ENCODE assay signal across 8 mouse cellular contexts in the genomic region with DNA sequence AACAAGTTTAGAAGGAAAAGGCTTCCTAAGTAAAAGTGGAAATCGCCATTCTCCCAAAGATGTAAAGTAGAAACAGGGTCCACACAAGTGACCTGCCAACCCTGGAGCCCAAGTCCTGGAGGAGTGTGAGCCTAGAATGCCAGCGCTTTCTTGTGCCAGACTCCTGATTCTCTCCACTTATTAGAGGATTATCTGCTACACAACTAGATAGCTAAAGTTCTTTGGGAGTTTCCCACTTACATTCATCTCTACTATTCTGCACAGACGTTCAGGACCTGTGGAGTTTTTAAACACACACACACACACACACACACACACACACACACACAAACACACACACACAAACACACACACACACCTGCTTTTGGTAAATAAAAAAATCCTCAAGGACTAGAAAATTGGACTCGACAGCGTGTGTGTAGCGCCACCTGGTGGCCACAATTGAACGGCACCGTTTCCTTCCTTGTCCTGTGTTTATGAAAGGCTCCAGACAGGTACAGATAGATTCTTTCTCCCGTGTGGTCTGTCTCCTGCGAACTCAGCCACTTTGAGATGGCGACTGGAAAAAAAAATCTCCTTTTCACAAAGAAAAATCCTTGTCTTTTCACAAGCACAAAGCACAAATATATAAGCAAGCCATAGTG. TPM values are rescaled to one million over a fixed set of nuclear protein-coding genes. Genes with fewer than 3 reads are reported as not detected.
DNase-seq lines count a peak whose midpoint lies in the region; ATAC-seq lines count a peak whose summit lies in the region.

No protein-coding gene starts in this region.

- peak; percentile 88 for DNase-seq in CD4-positive, CD25-positive, alpha-beta regulatory T cell, adult 2 months (ENCODE audit: low read depth, low spot score)
- peak; percentile 77 to 81 for DNase-seq in cerebellum, postnatal 36 days
- peak; percentile 84 for DNase-seq in gastrocnemius, postnatal 10 days
- peak; percentile 50 to 86 for DNase-seq in layer of hippocampus, adult 18-20 months (ENCODE audit: low spot score in 2 of 2)
- DNase-seq in lung, postnatal 25 days (ENCODE audit: low spot score), result peak; percentile 70
- DNase-seq in retina, embryonic 14.5 days (ENCODE audit: low spot score), result peak; percentile 93
- peak; percentile 66 to 75 for DNase-seq in thymus, postnatal 36 days

- ATAC-seq in activated CD4-positive, CD25-positive, alpha-beta regulatory T cell, adult 4 months, result peak; percentile 73

RNA-seq across cellular contexts. Expression of gene Bcl2l14, which starts 6.7 kb away (rescaled TPM):
- polyA plus RNA-seq in activated CD4-positive, CD25-positive, alpha-beta regulatory T cell, adult 4 months (2017; shearing (Covaris generic)), result under 1 TPM; 0.48 to 0.81 TPM
- not detected for total RNA-seq in gastrocnemius, postnatal 10 days (2021)
- not detected for total RNA-seq in layer of hippocampus, adult 18-20 months (2021)

Comparison
In these comparisons a context has a peak if more than half of its experiments do, and no peak if none do; other contexts are left out.
1. Peak in every context shown above with its lines: DNase-seq and ATAC-seq.